Mouse (Mus musculus): Measurements from ENCODE around the gene Ddx47. TPM values are rescaled to one million over a fixed set of nuclear protein-coding genes. Genes with fewer than 3 reads are reported as not detected.

The Ddx47 gene
- 10 to 100 TPM; 56.9 to 57.4 TPM for total RNA-seq (2021)

DNA sequence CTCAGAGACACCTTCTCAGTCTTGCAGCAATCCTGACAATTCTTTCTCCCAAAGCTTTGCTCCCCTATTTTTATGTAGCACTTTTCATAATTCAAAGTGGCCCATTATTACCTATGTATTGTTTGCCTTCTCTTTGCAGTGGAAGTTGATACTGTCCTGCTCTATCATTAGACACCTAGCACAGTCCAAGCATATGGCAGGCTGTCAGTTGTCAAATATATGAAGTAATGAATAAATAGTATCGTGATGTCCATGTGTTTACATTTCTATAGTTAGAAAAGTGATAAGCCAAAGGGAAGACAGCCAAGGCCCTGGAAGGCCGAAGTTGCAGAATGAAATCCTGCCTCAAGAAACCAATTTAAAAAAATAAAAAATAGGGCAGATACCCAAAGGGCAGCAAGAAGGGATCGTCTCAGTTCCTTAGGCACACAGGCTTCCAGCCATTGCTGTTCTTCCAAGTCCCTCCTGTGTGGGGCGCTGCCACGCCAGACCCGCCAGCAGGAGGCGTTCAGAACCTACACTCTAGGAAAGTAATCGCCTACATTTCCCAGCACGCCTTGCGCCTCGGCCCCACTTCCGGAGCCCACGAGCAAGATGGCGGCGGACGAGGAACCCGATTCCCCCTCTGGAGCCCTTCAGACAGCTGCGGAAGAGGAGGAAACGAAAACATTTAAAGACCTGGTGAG lies at the start of gene Ddx47:
Ddx47 (plus strand) TSS at position 565 of the 686 bp plus-strand sequence.
- peak; percentile 96 for DNase-seq
- intact Hi-C loops (cut with DNase I) = no loop called here

DNA sequence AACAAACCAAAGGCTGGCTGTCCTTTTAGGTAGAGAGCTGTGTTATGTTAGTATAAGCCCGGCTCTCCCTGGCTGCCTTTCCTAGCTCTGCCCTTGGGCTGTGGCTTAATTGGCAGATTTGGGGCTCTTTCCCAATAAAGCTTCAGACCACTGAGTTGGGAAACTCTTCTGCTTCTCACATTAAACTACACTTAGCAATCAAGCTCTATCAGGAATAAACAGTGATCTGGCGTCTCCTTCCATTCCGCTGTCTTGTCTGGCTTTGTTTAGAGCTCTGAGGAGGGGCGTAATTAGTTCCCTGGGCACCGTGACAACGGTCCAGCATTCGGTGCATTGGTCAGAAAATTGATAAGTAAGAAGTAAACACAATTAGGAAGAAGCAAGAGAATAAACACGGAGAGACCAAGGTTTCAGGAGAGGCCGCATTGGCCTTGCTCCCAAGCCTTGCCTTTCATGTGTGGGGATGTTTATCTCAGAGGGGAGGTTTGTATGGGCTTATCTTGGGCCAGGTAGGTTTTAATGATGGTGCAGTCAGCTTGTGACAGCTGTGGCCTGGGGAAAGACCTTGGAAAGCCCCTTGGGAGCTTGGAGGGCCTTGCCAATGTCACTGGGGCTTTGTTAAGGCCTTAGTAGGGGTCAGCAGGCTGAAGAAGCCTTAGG lies 49.4 kb upstream of the Ddx47 start:
- intact Hi-C loops (cut with DNase I) = no loop called here
- DNase-seq = peak; percentile 13

DNA sequence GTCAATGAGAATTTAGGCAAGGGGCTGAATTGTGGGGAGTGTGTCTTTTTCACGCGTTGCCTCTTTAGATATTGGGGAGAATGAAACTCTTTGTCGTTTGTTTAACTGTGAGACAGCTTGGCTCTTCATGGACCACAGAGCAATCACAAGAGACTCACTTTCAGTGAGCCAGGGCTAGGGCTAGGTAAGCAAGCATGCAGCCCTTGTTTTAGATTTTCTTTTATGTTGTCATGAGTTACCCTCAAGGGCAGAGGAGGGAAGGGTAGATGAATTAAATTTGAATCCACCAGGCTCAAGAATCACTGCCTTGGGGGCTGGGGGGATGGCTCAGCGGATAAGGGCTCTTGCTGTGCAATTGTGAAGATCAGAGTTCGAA lies 48.9 kb upstream of the Ddx47 start:
- intact Hi-C loops (cut with DNase I) = no loop called here
- no peak for DNase-seq

DNA sequence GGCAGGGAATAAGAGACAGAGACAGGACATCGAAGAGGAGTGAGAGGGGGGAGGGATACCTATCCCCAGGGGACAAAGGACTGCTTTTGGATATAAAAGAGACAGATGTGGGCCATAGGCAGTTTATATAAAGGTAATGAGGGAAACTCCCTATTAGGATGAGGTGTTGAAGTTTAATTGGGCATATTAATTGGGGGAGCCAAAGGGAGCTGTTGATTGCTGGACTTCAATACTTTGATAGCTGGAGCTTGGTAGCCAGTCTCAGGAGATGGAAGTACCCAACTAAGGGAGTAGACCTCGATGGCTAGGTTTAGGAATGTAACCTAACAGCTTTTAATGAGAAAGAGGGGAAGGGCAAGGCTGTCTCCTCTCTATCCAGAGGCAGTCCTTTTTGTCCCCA lies 47.5 kb upstream of the Ddx47 start:
- DNase-seq = no peak
- intact Hi-C loops (cut with DNase I) = no loop called here

DNA sequence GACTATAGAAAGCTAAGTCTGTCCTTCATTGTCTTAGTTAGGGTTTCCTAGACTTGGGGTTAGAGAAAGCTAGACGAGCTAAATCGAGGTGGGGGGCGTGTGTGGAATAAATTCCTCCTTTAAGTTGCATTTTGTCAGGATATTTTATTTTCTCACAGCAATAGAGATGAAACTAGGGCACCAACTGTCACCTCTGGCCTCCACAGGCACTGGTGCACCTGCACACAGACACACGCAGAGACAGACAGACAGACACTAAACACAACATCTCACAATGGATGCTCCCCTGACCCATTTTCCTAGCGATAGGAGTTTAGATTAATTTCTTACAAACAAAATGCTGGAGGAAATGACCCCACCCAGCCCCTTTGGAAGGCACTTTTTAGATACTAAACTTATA lies 44.7 kb upstream of the Ddx47 start:
- no peak for DNase-seq
- intact Hi-C loops (cut with DNase I) = no loop called here

DNA sequence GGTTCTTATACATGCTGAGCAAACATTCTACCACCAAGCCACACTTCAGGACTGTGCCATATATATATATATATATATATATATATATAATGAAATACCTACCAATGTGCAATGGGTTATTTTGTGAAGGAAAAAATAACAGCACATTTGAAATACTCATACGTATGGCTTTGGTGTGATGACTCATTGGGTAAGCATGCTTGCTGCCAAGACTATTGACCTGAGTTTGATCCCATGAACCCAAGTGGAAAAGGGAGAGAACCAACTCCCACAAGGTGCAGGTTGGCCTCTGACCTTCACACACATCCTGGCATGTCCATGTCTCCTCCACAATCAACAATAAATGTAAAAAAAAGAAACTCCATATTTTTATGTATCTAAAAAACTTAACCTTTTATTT lies 43.1 kb upstream of the Ddx47 start:
- DNase-seq = no peak
- intact Hi-C loops (cut with DNase I) = no loop called here

DNA sequence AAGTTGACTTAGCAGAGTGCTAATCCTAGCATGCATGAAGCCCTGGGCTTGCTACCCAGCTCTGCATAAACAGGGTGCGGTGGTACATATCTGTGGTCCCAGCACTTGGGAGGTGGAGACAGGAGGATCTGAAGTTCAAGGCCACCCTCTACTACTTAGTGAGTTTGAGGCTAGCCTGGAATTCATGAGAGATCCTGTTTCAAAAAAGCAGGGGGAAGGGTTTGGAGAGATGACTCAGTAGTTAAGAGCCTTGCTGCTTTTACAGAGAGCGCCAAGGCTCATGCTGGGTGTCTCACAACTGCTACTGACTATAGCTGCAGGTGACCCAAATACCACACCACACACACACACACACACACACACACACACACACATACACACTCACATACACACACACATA lies 41.9 kb upstream of the Ddx47 start:
- intact Hi-C loops (cut with DNase I) = no loop called here

DNA sequence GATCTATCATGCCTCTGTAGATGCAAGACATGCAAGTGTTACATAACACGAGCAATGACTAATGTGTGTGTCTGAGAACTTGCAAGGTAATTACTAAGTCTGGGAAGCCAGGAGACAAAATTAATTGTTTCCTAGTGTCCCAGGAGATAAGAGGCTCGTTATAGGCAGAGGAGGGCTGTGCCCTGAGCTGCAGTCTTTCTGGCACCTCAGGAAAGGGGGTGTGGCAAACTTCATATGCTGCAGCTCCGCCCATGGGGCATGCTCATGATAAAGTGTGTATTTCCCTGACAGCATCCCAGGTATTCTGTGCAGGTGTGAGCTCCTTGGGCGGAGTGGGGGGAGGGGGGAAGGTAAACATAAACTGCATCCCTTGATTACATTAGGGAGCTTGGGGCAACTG lies 39.3 kb upstream of the Ddx47 start:
- DNase-seq = no peak
- intact Hi-C loops (cut with DNase I) = no loop called here

More for the DNA sequence above, 41.9 kb upstream of the Ddx47 start:
- DNase-seq = no peak

DNA sequence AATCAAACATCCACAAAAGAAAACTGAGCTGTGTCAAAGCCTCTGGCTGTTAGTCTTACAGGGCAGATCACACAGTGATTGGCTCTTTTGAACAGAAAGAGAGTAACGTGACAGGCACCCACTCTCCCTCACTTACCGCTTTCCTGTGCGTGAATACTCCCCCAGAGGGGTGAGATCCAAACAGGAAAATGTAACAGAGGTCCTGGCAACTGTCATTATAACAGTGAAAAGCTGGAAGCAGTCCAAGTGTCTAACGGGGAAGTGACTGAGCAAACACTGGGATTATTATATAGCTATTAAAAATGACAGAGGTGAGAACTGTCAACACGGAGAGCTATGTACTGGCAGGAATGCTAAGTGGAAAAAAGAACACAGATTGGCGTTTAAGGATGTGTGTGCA lies 34.8 kb upstream of the Ddx47 start:
- intact Hi-C loops (cut with DNase I) = no loop called here
- DNase-seq = no peak

DNA sequence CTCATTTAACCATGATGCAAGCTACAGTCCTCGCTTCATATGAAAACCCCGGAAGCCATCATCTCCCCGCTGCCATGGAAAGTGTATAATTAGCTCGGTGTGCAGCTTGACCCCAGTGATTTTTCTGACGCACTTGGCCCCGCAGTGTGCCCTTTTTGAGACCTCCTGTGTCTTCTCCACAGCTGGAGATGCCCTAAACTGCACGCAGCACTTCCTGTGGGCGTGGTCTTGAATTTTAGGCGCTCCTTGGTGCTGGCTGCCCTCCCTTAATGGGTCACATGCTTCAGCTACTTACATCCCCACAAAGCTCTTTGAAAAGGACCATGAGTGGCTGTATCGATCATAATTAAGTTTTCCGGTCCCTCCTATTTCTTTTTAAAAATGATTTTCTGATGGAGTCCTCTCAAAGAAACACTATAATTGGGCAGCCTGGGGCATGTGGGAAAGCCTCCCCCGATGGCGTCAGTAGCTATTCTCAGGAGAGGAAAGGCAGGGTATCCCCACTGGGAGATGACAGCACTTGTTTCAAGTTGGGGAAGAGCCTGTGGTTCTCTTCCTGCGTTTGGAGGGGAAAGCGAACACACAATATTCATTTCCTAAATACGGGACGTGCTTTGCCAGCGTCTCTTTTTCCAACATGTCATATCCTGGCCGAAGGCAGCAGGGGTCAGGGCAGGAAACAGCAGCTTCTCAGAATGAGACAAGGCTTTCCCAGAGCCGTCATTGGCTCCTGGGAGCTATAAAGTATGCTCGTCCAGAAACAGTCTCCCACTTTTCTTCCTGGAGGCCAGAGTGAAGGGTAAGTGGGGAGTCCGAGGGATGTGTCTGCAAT lies 30.0 kb upstream of the Ddx47 start, which contains the start of gene Apold1:
Apold1 (plus strand) TSS at position 488 of the 832 bp plus-strand sequence.
- intact Hi-C loops (cut with DNase I) = no loop called here
- DNase-seq = no peak

DNA sequence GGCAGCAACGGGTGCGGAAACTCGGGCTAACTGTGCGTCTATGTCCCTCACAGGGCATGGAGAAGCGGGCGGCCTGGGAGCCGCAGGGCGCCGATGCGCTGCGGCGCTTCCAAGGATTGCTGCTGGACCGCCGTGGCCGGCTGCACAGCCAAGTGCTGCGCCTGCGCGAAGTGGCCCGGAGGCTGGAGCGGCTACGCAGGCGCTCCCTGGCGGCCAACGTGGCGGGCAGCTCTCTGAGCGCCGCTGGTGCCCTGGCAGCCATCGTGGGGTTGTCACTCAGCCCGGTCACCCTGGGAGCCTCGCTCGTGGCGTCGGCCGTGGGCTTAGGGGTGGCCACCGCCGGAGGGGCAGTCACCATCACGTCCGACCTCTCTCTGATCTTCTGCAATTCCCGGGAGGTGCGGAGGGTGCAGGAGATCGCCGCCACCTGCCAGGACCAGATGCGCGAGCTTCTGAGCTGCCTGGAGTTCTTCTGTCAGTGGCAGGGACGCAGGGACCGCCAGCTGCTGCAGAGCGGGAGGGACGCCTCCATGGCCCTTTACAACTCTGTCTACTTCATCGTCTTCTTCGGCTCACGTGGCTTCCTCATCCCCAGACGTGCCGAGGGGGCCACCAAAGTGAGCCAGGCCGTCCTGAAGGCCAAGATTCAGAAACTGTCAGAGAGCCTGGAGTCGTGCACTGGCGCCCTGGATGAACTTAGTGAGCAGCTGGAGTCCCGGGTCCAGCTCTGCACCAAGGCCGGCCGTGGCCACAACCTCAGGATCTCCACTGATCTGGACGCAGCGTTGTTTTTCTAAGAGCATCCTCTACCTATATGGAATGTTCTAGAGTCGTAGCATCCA lies 27.7 kb upstream of the Ddx47 start:
- peak; percentile 92 for DNase-seq

DNA sequence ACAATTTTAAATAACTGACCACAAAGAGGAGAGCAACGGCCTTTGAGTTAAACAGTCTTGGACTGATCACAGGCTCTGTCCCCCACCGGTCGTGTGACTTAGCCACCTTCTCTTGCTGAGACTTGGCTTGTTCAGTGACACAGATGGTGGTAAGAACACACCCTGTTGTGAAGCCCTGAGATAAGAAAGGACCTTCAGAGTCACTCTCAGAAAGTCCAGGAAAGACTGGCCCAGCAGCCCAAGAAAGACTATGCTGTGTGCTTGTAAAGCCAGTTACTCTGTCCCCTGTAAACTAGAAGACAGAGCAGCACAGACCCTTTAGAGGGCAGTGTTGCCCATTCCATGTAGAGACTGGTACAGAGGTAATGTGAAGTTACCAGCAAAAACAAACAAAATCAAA lies 26.7 kb upstream of the Ddx47 start:
- peak; percentile 26 for DNase-seq

More for the DNA sequence above, 27.7 kb upstream of the Ddx47 start:
- intact Hi-C loops (cut with DNase I) = no loop called here

DNA sequence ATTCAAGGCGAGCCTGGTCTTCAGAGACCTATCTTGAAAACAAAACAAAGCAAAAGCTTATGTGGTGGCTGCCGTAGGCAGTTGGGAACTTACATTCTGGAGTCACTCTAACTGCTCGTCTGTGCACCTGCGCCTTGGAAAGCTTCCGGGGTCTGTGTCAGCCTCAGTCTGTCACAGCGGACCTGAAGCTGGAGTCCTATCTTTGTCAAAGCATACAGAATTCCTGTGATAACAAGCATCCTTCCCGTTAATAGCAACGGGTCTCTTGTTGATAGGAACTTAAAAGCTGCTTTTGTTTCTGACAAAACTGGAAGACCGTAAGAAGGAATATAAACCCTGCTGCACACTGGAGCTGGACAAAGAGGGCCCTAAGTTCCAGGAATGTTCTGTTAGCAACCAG lies 23.0 kb upstream of the Ddx47 start:
- intact Hi-C loops (cut with DNase I) = no loop called here

More for the DNA sequence above, 26.7 kb upstream of the Ddx47 start:
- intact Hi-C loops (cut with DNase I) = no loop called here

DNA sequence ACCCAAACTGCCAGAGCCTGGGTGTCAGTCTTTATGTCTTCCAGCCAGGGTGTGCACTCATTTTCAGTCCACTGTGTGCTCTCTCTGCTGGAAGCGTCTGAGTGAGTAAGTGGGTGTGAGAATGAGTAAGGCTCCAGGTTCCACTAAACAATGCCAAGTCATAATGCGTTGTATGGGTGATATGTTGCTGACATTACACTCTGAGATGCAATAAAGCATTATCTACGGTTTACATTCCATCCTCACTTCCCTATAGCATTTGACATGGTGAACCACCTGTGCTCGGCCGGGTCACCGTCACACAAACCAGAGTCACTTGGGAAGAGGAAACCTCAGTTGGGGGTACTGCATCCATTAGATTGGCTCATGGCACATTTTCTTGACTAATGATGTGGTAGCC lies 20.7 kb upstream of the Ddx47 start:
- intact Hi-C loops (cut with DNase I) = no loop called here
- DNase-seq = no peak

More for the DNA sequence above, 23.0 kb upstream of the Ddx47 start:
- DNase-seq = no peak

DNA sequence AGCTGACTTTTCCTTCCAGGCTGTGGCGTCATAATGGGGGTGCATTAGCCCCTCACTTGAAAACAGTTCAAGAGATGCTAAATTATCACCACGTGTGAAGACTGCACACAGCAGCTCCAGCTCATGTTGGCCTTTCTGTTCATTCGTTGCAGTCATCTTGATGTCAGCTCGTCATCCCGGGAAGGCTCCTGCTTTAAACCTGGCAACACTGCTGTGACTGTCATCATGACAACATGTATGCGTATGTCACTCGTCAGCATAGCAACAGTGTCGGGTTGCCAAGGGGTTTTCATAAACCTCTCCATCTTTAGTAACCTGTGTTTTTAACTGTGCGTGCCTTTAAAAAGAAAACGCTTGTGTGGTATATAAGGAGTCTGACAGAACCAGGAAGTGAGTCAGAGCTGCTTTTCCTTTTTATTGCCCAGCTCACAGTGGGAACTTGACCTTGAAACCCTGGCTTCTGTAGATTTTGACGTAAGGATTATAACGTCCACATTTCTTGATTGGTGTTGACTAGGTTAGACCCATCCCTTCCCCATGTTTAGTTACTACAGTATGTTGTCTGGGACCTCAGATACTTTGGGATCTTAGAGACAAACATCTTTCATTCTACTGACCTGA lies 17.3 kb upstream of the Ddx47 start:
- DNase-seq = no peak
- intact Hi-C loops (cut with DNase I) = no loop called here

DNA sequence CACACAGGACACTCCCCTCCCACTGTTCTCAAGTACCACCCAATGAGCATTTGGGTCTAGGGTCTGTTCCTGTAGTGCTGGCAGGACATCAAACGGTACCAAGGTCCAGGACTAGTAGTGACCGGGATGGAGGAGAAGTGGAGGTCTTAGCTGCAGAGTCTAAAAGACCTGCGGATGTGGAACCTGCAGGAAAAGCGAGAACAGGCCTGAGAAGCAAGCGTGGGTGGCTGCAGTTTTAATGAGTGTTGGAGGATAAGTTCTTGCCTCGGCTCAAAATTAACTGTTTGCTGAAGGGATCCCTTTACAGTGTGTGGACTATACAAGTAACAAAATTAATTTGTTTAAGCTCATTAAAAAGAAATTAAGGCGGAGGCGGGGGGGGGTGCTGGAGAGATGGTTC lies 16.4 kb upstream of the Ddx47 start:
- intact Hi-C loops (cut with DNase I) = no loop called here
- DNase-seq = no peak

DNA sequence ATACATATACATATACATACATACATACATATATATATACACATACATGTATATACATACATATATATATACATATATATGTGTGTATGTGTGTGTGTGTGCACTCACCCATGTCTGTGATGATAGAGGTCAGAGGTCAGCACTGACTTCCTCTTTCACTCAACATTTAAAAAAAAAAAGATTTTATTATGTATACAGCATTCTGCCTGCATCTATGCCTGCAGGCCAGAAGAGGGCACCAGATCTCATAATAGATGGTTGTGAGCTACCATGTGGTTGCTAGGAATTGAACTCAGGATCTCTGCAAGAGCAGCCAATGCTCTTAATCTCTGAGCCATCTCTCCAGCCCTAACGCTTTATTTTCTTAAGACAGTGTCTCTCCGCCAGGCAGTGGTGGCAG lies 14.5 kb upstream of the Ddx47 start:
- intact Hi-C loops (cut with DNase I) = no loop called here

DNA sequence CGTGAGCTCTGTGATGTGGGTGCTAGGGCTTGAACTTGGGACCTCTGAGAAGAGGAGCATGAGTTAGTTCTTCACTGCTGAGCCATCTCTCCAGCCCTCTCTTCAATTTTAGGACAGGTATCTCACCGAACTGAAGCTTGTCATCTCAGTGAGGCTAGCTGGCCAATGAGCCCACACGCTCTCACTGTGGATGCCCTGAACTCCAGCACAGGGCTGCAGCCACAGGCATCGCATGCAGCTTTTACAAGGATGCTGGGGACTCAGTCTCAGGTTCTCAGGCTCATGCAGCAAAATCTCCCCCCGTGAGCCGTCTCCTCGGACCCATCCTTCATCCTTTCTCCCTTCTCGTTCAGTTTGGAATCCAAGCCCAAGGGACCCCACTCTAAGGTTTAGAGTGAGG lies 13.3 kb upstream of the Ddx47 start:
- intact Hi-C loops (cut with DNase I) = no loop called here
- no peak for DNase-seq

More for the DNA sequence above, 14.5 kb upstream of the Ddx47 start:
- no peak for DNase-seq

DNA sequence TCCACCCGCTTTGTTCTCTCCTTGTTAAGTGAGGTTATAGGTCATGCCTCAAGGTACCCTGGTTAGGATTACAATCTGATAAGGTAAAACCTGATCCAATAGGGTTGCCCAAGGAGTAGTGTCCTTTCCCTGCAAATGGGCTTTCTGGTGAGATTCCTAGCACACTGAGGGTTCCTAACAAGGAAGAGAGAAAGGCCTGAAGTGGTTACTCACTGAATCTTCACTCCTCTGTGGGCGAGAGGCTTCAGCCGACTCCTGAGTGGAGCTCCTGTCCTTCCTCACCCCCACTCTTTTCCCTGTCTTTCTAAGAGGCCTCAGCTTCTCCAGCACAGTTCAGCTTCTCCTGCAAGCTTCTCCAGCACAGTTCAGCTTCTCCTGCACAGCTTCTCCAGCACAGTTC lies 12.6 kb upstream of the Ddx47 start:
- intact Hi-C loops (cut with DNase I) = no loop called here
- no peak for DNase-seq

DNA sequence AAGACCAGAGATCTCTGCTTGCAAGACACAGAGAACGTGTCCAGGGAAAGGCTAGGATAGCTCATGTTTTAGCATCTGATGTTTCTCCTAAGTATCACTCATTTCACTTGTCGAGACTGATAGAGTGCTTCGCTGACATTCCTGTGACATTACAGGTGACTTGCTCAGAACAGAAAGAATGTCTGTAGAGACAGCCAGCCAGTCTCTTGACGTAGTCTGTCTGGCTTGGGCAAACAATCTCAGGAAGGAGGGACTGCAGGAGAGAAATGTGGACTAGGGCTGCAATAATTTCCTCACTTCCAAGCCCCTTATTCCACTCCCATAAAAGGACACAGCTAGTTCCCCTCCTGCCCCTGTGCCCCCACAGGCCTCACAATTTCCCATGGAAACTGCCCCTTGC lies 11.1 kb upstream of the Ddx47 start:
- DNase-seq = no peak
- intact Hi-C loops (cut with DNase I) = no loop called here

Data from left cerebral cortex, postnatal 4 days (tissue).